Mouse (Mus musculus): ENCODE measurements at regions not wholly inside any gene's neighbourhood (a gene's known extent, or its start where the extent isn't known, plus 50 kb on each side); places are given as distances from the start of the nearest gene placed in this dataset.

DNA sequence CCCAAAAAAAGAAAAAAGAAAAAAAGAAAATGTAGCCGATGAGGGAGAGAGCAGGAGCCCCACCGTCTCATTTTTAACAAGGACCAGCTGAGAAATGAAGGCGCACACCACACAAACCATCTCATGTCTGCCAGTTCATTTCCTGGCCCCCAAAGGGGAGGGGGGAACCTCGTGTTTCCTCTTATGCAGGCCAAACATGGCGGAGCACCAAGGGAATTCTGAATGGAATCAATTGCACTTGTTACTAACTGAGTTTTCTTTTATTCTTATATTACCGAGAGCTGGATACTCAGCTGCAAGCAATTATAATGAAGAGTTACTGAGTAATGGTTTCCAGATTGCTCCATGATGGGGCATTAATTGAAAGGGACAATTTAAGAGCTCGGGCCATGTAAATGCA is 348.5 kb upstream of the Npvf start:
- TF ChIP-seq POLR2A (IDR thresholded peaks at IDR 0.05; ENCODE audit: borderline replicate concordance, extremely low read depth, low read depth, low read length) (no peak), CTCF (IDR thresholded peaks at IDR 0.05; ENCODE audit: insufficient read depth, low read length) (no peak)

Data from lung, adult 2 months (tissue).